Mouse (Mus musculus) bone marrow, adult 2 months (tissue): ENCODE data around the gene Eif3b. TPM values are rescaled to one million over a fixed set of nuclear protein-coding genes. Genes with fewer than 3 reads are reported as not detected.

Experiments used
- H3K27ac ChIP-seq: fragments of 200-500 bp; 2 replicates; pipeline ENCODE4 v1.5.1; 2012; ENCODE audit warnings: low read depth, mild to moderate bottlenecking, control low read depth, inconsistent platforms, low read length; ENCODE audit not compliant: control insufficient read depth, poor library complexity, insufficient read depth
- H3K4me1 ChIP-seq: fragments of 200-500 bp; 2 replicates; pipeline ENCODE4 v1.6.1; 2011; ENCODE audit warnings: low read length; ENCODE audit not compliant: control insufficient read depth, insufficient read depth
- H3K4me3 ChIP-seq: fragments of 200-500 bp; replicated peaks from 2 replicates; pipeline ENCODE3; 2011; ENCODE audit warnings: mild to moderate bottlenecking, low read depth, low read length, control low read depth; ENCODE audit not compliant: control insufficient read depth
- CTCF ChIP-seq: fragments of 200-500 bp; IDR thresholded peaks from 2 replicates; pipeline ENCODE4 v1.5.1; 2011; ENCODE audit warnings: low read length, control low read depth; ENCODE audit not compliant: control insufficient read depth, insufficient read depth
- POLR2A ChIP-seq: fragments of 200-500 bp; IDR thresholded peaks from 2 replicates; pipeline ENCODE4 v1.6.1; 2011; ENCODE audit warnings: low read depth, mild to moderate bottlenecking, control low read depth, low read length, borderline replicate concordance; ENCODE audit not compliant: control insufficient read depth
- WGBS: fragments of 180-500 bp; shearing (Covaris S2); methylation state at CpG from one replicate; pipeline ENCODE4 v1.1.7; 2018; 5-methylcytosine and 5-hydroxymethylcytosine counted together
- polyA plus RNA-seq: library from polyadenylated mRNA; stranded (reverse); fragments of >200 nt; gene quantifications from 2 replicates; pipeline ENCODE4 v1.2.4, GENCODE M21; 2011; ENCODE audit warnings: low replicate concordance; ENCODE audit not compliant: missing spikeins, insufficient read depth, insufficient read length

Eif3b gene
- polyA plus RNA-seq, 1 experiment: 90.3 TPM

GRCm38 (mm10) chr5:140379299-140379698 is 39.8 kb upstream of the Eif3b start:
- H3K4me1 ChIP-seq: peaks cover 5% of the 10 kb centered on the region
- TF ChIP-seq POLR2A: no peak
- TF ChIP-seq CTCF: no peak
- 12% methylated on average over 6 of the region's 6 CpGs for WGBS
- no peak overlapping the region for H3K4me3 ChIP-seq
- H3K27ac ChIP-seq: no peak overlapping the region; the same call in 1 of the 2 replicates

GRCm38 (mm10) chr5:140381156-140381555 is 38.0 kb upstream of the Eif3b start:
- Histone ChIP-seq H3K4me3 (no peak overlapping the region), H3K27ac (no peak overlapping the region), H3K4me1 (peaks cover 3% of the 10 kb centered on the region; the same call in 1 of the 2 replicates)
- no peak for TF ChIP-seq POLR2A
- TF ChIP-seq CTCF: no peak
- 61% methylated on average over 7 of the region's 7 CpGs for WGBS

DNA sequence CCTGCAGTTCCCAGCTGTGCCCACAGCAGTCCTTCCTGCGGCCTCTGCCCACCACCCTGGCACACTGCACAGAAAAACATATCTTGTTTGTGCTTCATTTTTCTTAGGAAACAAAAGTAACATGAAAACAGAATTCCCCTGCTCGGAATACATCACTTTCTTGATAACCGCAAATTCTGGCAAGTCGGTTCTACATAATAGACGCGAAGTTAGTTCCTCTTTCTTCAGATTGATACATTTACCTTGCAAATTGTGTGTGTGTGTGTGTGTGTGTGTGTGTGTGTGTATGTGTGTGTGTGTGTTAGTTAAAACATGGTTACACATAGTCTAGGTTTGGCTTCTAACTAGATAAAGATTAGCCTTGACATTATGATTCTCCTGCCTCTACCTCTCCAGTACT is 36.4 kb upstream of the Eif3b start:
- 6% methylated on average over 6 of the region's 6 CpGs for WGBS
- no peak for TF ChIP-seq POLR2A
- TF ChIP-seq CTCF: no peak
- peak overlapping the region; percentile 51 for H3K4me3 ChIP-seq
- peaks cover 6% of the 10 kb centered on the region; the same call in 1 of the 2 replicates for H3K4me1 ChIP-seq
- H3K27ac ChIP-seq: peak overlapping the region; percentile 63; the same call in 1 of the 2 replicates

GRCm38 (mm10) chr5:140383559-140383958 is 35.6 kb upstream of the Eif3b start:
- H3K27ac ChIP-seq: peak overlapping the region; percentile 32
- no peak for TF ChIP-seq POLR2A
- no peak for TF ChIP-seq CTCF
- no peak overlapping the region for H3K4me3 ChIP-seq
- H3K4me1 ChIP-seq: peaks cover 6% of the 10 kb centered on the region; the same call in 1 of the 2 replicates
- WGBS: 64% methylated on average over 7 of the region's 7 CpGs

- 67% methylated on average over 1 of the region's 1 CpGs for WGBS
- TF ChIP-seq POLR2A (no peak), CTCF (no peak)
- H3K4me1 ChIP-seq: peaks cover 4% of the 10 kb centered on the region; the same call in 1 of the 2 replicates
These were observed 34.7 kb upstream of the Eif3b start for GRCm38 (mm10) chr5:140384462-140384861.

DNA sequence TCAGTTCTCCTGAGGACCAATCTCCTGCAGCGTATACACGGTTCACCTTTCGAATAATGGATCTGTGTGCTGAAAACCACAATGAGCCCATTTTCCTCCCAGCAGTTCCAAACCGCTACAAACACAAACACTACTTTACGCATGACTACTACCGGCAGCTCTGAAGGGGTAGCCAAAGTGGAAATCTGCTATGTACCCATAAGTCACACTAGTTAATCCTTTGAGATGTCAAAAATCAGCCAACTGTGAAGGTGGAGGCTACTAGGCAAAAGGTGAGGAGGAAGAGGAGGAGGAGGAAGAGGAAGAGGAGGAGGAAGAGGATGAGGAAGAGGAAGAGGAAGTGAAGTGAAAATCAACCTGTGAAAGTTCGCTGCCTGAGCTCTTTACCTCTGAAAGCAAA is 31.9 kb upstream of the Eif3b start:
- H3K4me3 ChIP-seq: peak overlapping the region; percentile 12
- H3K27ac ChIP-seq: no peak overlapping the region
- WGBS: 71% methylated on average over 7 of the region's 7 CpGs
- peaks cover 2% of the 10 kb centered on the region; the same call in 1 of the 2 replicates for H3K4me1 ChIP-seq
- TF ChIP-seq POLR2A (no peak), CTCF (no peak)

More at GRCm38 (mm10) chr5:140384462-140384861, 34.7 kb upstream of the Eif3b start:
- no peak overlapping the region for H3K4me3 ChIP-seq
- no peak overlapping the region for H3K27ac ChIP-seq

- peaks cover 2% of the 10 kb centered on the region; the same call in 1 of the 2 replicates for H3K4me1 ChIP-seq
- no peak overlapping the region for H3K4me3 ChIP-seq
- TF ChIP-seq CTCF (no peak), POLR2A (no peak)
- 67% methylated on average over 12 of the region's 12 CpGs for WGBS
- H3K27ac ChIP-seq: no peak overlapping the region
These were observed 31.2 kb upstream of the Eif3b start for GRCm38 (mm10) chr5:140387816-140388510.

GRCm38 (mm10) chr5:140388588-140389576 is 30.2 kb upstream of the Eif3b start, which contains the start of gene Snx8:
Gene Snx8, minus strand, starts transcription at chr5:140389262.
- Histone ChIP-seq H3K4me3 (peak within 1 kb of the TSS; percentile 75), H3K4me1 (peaks cover 2% of the 10 kb centered on the region; the same call in 1 of the 2 replicates), H3K27ac (peak within 1 kb of the TSS; percentile 38)
- peak; percentile 86; the same call in 1 of the 2 replicates for TF ChIP-seq POLR2A
- TF ChIP-seq CTCF: no peak
- WGBS: 1% methylated on average over 63 of the region's 63 CpGs
